Comparison of ENCODE assay signal across 12 mouse cellular contexts in the genomic region with DNA sequence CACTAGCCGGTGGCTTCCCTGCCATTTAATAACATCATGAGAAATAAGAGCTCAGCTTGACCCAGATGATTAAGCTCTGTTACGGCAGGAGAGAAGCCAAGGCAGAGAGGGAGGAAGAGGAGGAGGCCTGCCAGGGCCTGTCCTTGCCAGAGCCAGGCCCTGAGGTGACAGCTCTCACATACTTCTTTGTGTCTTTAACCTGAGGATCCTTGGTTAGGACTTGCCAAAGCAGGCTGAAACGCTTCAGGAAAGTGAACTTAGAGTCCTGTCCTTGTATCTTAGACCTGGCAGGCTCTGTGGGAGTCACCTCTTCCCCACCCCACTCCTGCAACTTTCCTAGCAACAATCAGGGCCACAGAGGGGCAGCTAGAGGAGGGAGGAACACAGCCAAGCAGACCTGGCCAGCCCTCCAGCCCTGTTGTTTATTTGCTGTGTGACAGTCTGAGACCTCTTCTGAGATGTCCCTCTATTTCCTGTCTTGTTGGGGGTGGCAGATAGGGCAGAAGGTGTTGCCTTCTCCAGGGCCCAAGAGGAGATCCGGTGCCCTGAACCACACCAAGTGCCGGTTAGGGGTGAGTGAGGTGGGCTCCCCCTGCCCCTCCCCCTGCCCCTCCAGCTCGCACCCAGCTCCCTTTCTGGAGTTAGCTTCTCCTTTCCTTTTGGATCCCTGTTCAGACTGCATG. TPM values are rescaled to one million over a fixed set of nuclear protein-coding genes. Genes with fewer than 3 reads are reported as not detected.
DNase-seq lines count a peak whose midpoint lies in the region; ATAC-seq and TF ChIP-seq lines count a peak whose summit lies in the region.
"Had no signal": no experiment of that assay in that cellular context is flagged by ENCODE, and none has a peak within 500 bp of the region (broad histone marks: within the 10 kb centered on the region; RNA-seq: fewer than 3 reads in every experiment).

No protein-coding gene starts in this region.

- no peak for TF ChIP-seq POLR2A in kidney, adult 2 months (IDR thresholded peaks at IDR 0.05; ENCODE audit: low read depth, low read length)

- intact Hi-C loops in heart, postnatal 36 days (cut with DNase I) = no loop called here

- no peaks in the 10 kb centered on the region; the same call in 1 of the 2 replicates for H3K4me1 ChIP-seq in kidney, adult 2 months (ENCODE audit: control insufficient read depth, insufficient read depth, low read length)
- H3K4me1 ChIP-seq in embryonic facial prominence, embryonic 12.5 days = no peaks in the 10 kb centered on the region

- H3K9me3 ChIP-seq in embryonic facial prominence, embryonic 12.5 days = no peaks in the 10 kb centered on the region

- H3K9ac ChIP-seq in embryonic facial prominence, embryonic 12.5 days = no peak overlapping the region

- no peak overlapping the region for H3K4me2 ChIP-seq in embryonic facial prominence, embryonic 12.5 days (replicated peaks)

- no peak for ATAC-seq in embryonic facial prominence, embryonic 12.5 days (ENCODE audit: insufficient number of reproducible peaks, insufficient read depth, low FRiP score, low TSS enrichment)
- ATAC-seq in monocyte, adult 5-6 weeks (replicated peaks; ENCODE audit: insufficient number of reproducible peaks, low FRiP score, low TSS enrichment, poor library complexity, severe bottlenecking) = peak; percentile 49; the same call in 1 of the 2 replicates
- ATAC-seq: Patski had no signal

- TF ChIP-seq CTCF in kidney, adult 2 months (conservative IDR thresholded peaks at IDR 0.05; ENCODE audit: insufficient read depth, insufficient read length, low read depth, low read length) = no peak

- DNase-seq in kidney, adult 2 months = no peak
- no peak for DNase-seq in kidney, postnatal 10 days
- DNase-seq in CD4-positive helper T cell, adult 2 months (ENCODE audit: low read depth, low spot score) = peak; percentile 64
- no peak for DNase-seq in heart, postnatal 36 days
- no peak for DNase-seq in layer of hippocampus, postnatal 10 days (ENCODE audit: low spot score in 2 of 2)
- no peak for DNase-seq in layer of hippocampus, adult 18-20 months (ENCODE audit: low spot score in 2 of 2)
- DNase-seq: cerebellum, postnatal 25 days; heart, adult 18-20 months; heart, postnatal 14 days had no signal

- H3K27me3 ChIP-seq in kidney, adult 2 months (replicated peaks; ENCODE audit: control insufficient read depth, insufficient read depth, low read length) = no peaks in the 10 kb centered on the region
- H3K27me3 ChIP-seq in embryonic facial prominence, embryonic 12.5 days = no peaks in the 10 kb centered on the region
- H3K27me3 ChIP-seq: Patski had no signal

- no peaks in the 10 kb centered on the region for H3K36me3 ChIP-seq in kidney, adult 2 months (ENCODE audit: control insufficient read depth, insufficient read depth, low read length)
- H3K36me3 ChIP-seq in embryonic facial prominence, embryonic 12.5 days = no peaks in the 10 kb centered on the region

- no peak overlapping the region for H3K4me3 ChIP-seq in kidney, adult 2 months (ENCODE audit: insufficient read depth, low read depth, low read length)
- H3K4me3 ChIP-seq in embryonic facial prominence, embryonic 12.5 days = no peak overlapping the region

- H3K27ac ChIP-seq in kidney, adult 2 months (ENCODE audit: insufficient read depth, low read depth, low read length) = peak overlapping the region; percentile 12; the same call in 1 of the 2 replicates
- H3K27ac ChIP-seq in embryonic facial prominence, embryonic 12.5 days = peak overlapping the region; percentile 46; the same call in 1 of the 2 replicates

- WGBS in kidney, adult 2 months = 64% methylated on average over 6 of the region's 6 CpGs
- 66% methylated on average over 6 of the region's 6 CpGs for WGBS in embryonic facial prominence, embryonic 12.5 days

RNA-seq across cellular contexts. Expression of a gene that starts 8.5 kb away (rescaled TPM):
- 9.5 and 13.4 TPM in 2 replicates for polyA plus RNA-seq in kidney, adult 2 months (2012; rRNA removed)
- polyA plus RNA-seq in embryonic facial prominence, embryonic 12.5 days (2016; fragmentation: Nextera tagmentation; extraction: Ambion mirVana) = 8.4 and 10.0 TPM in 2 replicates
- 85.0 to 218 TPM (median 113 TPM) in 3 replicates for total RNA-seq in monocyte, adult 5-6 weeks (2017)
- 1 to 10 TPM; 7.7 to 7.8 TPM for total RNA-seq in heart, postnatal 36 days (2021)
- 1 to 10 TPM; 6.9 to 7.0 TPM for total RNA-seq in layer of hippocampus, postnatal 10 days (2021)
- 1 to 10 TPM; 4.3 to 4.4 TPM for total RNA-seq in layer of hippocampus, adult 18-20 months (2021)
